Mouse (Mus musculus) neutrophil, adult 59 days (primary cell): ENCODE data around the gene Tnpo2. TPM values are rescaled to one million over a fixed set of nuclear protein-coding genes. Genes with fewer than 3 reads are reported as not detected.

Source experiments
- total RNA-seq, 2 experiments: library from RNA; stranded (reverse); gene quantifications; 1 replicate in 1 of 2; 2 replicates in 1 of 2; pipeline ENCODE4 v1.2.4; 2023

Tnpo2 gene
- total RNA-seq = 10 to 100 TPM; 33.7 to 38.2 TPM

GRCm38 (mm10) chr8:85036718-85037365, at the start of gene Tnpo2:
Gene Tnpo2 (plus strand): TSS chr8:85036915.

DNA sequence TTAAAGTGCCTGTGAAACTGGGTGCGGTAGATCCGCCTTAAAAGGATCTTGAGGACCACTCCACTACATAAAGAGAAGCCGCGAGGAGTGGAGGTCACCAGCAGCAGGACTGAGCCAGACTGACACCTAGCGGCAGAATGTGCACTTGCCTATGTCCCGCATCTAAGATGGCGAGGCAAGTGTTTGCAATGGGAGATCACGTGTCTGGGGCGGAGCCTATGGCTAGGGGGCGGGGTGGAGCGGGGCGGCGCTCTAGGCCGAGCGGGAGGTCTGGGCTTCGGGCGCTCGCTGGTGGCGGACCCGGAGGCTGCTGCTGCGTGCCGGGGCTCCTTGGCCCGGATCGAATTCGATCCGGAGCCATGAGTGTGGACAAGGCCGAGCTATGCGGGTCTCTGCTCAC, 46.4 kb upstream of the Tnpo2 start, which contains the start of gene Hook2:
Gene Hook2, plus strand, starts transcription at position 255 of the 400 bp plus-strand sequence.

DNA sequence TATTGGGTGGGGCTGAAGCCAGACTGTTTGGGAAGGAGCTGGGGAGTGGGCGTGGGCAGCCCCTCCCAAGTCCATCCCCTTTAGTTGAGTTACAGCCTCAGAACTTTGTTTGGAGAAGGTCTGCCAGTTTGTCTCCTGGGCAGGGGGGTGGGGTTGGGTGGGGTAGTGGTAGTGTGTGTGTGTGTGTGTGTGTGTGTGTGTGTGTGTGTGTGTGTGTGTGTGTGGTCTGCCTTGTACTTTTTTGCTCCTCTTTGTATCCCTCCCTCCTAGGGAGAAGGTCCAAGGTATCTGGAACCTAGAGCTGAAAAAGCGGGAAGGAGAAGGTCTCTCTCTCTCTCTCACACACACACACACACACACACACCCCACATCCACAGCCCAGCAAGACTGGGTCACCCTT, 22.3 kb upstream of the Tnpo2 start, which contains the start of gene Best2:
Gene Best2, minus strand, starts transcription at position 101 of the 400 bp plus-strand sequence.

DNA sequence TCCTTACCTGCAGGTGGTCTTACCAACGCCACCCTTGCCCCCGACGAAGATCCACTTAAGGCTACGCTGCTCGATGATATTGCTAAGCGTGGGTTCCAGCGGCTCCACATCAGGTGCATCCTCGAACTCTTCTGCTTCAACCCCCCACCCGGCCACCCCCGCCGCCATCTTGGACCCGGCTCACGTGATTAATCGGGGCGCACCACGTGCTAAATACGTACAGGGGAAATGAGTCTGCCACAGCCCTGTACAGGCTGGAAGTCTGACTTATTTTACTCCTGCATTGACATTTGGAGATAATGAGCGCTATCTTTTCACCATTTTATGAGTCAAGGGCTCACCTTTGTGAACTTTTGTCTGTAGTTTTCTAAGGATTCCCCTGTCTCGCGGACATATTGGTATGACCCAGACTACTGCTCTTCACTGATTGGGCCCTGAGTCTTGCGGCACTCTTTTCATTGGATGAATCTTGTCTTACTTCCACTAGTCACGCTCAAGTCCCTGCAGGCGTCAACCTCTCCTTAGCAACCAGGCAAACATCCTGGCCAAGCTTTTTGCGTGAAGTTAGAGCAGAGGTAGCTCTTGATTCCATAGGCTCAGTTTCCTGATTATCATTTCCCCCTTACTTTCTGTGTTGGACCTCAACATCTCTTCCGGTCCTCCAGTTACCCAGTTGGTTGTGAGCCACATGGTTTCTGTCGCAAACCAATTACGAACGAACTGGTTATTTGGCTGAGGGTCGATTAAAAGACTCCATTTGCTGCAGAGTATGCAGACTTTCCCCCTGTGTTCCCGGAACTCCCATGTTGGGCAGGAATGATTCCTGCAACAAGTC, 11.4 kb upstream of the Tnpo2 start, which contains the start of gene Asna1:
Gene Asna1, minus strand, starts transcription at position 184 of the 835 bp plus-strand sequence.

DNA sequence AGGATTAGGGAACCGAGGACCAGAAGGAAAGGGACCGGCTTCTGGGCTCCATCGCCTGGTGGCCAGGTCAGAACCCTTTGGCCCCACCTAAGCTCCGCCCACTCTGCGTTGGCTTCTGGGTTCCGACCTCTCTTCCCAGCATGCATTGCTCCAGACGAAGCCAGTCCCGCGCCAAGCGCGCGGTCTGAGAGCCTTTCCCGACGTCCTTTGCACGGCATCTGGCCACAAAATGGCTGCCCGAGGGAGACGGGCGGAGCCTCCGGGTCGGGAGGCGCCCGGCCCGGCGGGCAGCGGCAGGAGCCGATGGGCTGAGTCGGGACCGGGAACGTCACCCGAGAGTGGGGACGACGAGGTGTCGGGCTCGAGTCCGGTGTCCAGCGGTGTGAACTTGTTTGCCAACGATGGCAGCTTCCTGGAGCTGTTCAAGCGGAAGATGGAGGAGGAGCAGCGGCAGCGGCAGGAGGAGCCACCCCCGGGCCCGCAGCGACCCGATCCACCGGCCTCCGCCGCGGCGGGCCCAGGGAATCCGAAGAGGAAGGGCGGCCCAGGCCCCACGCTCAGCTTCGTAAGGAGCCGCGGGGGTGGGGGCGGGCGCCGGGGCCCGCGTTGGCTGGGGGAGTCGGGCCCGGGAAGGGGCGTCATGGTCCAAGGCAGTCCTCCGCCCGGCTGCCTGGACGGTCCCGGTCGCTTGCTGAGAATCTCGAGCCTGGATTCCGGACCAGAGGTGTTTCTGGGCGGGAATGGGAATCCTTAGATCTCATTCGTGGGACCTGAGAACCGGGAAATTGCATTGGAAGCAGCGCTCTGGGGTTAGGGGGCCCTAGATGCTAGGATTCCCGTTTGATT, 9.8 kb upstream of the Tnpo2 start, which contains the start of gene Trir:
Gene Trir, plus strand, starts transcription at position 154 of the 846 bp plus-strand sequence.

DNA sequence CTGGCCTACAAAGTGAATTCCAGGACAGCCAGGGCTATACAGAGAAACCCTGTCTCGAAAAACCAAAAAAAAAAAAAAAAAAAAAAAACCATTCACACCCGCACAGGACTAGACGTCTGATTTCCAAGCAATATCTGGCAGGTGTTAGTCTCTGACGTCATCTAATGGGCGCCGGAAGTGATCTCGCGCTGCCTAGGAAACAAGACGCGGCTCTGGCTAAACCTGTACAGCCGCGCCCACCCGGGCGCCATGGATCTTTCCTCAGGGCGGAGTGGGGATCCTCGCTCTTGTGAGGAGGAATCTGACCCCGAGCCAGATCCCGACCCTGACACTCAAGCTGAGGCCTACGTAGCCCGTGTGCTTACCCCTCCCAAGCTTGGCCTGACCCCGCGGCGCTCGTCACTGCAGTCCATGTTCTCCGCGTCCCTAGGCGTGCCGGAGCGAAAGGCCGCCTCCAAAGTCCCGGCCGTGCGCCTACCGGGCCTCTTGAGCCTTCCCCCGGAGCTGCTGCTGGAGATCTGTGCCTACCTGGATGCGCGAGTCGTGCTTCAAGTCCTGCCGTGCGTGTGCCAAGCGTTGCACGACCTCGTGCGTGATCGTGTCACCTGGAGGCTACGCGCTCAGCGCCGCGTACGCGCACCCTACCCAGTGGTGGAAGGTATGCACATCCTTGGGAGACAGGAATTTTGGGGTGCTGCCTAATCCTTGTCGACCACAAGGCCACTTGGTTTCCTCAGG, 23.3 kb downstream of the Tnpo2 start, which contains the start of gene Fbxw9:
Gene Fbxw9, plus strand, starts transcription at position 177 of the 738 bp plus-strand sequence.

GRCm38 (mm10) chr8:85067982-85068381, 31.3 kb downstream of the Tnpo2 start, which contains the start of gene Gm5741:
Gene Gm5741 (minus strand): TSS chr8:85067982.

DNA sequence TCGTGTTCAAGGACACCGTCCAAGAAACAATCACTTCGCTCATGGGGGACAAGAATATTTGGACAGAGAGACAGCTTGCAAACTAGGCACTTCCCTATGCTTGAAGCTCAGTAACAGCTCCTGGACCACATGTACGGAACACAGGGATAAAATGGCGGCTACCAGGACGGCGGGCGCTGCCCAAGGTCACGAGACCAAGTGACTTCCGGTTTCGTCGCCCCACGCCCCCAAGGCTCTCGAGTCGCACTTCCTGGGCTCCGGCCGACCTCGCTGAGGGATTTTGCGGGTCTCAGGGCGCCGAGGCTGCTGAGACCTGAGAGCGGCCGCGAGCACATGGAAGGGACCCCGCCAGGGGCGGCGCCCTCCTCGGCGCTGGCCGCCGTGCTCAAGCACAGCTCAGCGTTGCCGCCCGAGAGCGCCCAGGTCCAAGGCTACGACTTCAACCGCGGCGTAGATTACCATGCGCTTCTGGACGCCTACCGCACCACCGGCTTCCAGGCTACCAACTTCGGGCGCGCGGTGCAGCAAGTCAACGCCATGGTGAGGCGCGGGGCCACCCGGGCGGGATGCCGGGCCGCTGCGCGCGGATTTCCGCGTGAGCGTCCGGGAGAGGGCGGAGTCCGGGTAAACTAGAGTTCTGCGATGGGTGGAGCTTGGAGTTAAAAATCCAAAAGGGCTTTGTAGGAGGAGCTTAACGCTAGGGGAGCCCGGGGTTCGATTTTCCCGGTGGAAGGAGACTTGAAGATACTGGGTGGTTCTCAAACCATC, 35.0 kb downstream of the Tnpo2 start, which contains the start of gene Dhps:
Gene Dhps, plus strand, starts transcription at position 244 of the 768 bp plus-strand sequence.

DNA sequence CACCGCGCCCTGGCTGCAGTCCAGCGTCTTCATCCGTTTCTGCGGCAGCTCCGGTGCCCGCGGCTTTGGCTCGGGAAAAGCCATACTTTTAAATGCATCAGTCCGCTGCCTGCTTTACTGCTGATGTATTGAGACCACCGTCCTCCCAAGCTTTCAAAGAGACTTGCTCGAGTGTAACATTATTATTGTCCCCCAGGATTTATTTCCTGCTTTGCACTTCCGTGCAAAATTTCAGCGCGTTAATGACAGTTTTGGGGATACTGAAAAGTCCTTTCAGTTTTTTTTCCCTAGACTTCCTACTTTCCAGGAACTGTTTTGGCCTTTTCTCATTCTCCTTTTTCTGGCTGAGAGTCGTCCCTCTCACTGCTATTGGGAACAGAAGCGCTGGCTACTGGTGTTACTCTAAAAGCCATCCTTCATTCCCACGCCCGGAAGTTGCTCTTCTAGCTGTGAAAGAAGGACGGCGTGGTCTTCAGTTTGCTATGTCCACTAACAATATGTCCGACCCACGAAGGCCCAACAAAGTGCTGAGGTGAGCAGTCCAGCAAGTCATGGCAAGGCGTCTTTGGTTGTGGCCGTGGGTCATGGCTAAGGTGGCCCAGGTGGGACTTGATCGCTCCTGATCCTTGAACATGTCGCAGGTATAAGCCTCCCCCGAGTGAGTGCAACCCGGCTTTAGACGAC, 44.0 kb downstream of the Tnpo2 start, which contains the start of gene Wdr83os:
Gene Wdr83os, plus strand, starts transcription at position 209 of the 684 bp plus-strand sequence.

GRCm38 (mm10) chr8:85081216-85081555, 44.5 kb downstream of the Tnpo2 start, which contains the start of gene Wdr83:
Gene Wdr83 (minus strand): TSS chr8:85081306.

GRCm38 (mm10) chr8:85083108-85083813, 46.5 kb downstream of the Tnpo2 start, which contains the start of gene Man2b1:
Gene Man2b1 (plus strand): TSS chr8:85083270.

Other genes with a start within 250 kb of the Tnpo2 start
- 10 to 100 TPM; 19.5 to 24.7 TPM for gene Nfix, start 236.6 kb upstream of the Tnpo2 start, total RNA-seq
- gene Dand5, start 214.1 kb upstream of the Tnpo2 start, total RNA-seq = 1 to 10 TPM in 1 of 2 experiments, under 1 TPM in 1; 0.95 to 1.0 TPM
- gene Gadd45gip1, start 205.4 kb upstream of the Tnpo2 start, total RNA-seq = 1 to 10 TPM; 6.1 to 6.9 TPM
- gene Rad23a, start 196.2 kb upstream of the Tnpo2 start, total RNA-seq = 10 to 100 TPM; 38.7 to 39.0 TPM
- gene Calr, start 190.0 kb upstream of the Tnpo2 start, total RNA-seq = 100 to 1,000 TPM; 286 to 287 TPM
- gene Farsa, start 179.9 kb upstream of the Tnpo2 start, total RNA-seq = 10 to 100 TPM; 29.4 to 29.6 TPM
- 10 to 100 TPM; 13.6 to 16.0 TPM for gene Syce2, start 164.8 kb upstream of the Tnpo2 start, total RNA-seq
- gene Gcdh, start 143.0 kb upstream of the Tnpo2 start, total RNA-seq = 1 to 10 TPM; 5.6 TPM
- gene Klf1, start 135.0 kb upstream of the Tnpo2 start, total RNA-seq = 10 to 100 TPM in 1 of 2 experiments, 1 to 10 TPM in 1; 6.4 to 17.8 TPM
- gene Dnase2a, start 128.4 kb upstream of the Tnpo2 start, total RNA-seq = 10 to 100 TPM; 19.0 to 25.7 TPM
- gene Mast1, start 99.6 kb upstream of the Tnpo2 start, total RNA-seq = not detected
- gene Rtbdn, start 89.9 kb upstream of the Tnpo2 start, total RNA-seq = not detected
- not detected for gene Gm49661, start 67.5 kb upstream of the Tnpo2 start, total RNA-seq
- 100 to 1,000 TPM in 1 of 2 experiments, 10 to 100 TPM in 1; 83.7 to 137 TPM for gene Prdx2, start 67.3 kb upstream of the Tnpo2 start, total RNA-seq
- gene Rnaseh2a, start 67.1 kb upstream of the Tnpo2 start, total RNA-seq = 10 to 100 TPM; 32.2 to 37.0 TPM
- 100 to 1,000 TPM; 884 to 937 TPM for gene Junb, start 58.2 kb upstream of the Tnpo2 start, total RNA-seq
- gene Hook2, start 46.3 kb upstream of the Tnpo2 start, total RNA-seq = 1 to 10 TPM; 1.0 to 1.2 TPM
- not detected for gene Best2, start 22.4 kb upstream of the Tnpo2 start, total RNA-seq
- gene Asna1, start 11.6 kb upstream of the Tnpo2 start, total RNA-seq = 10 to 100 TPM; 57.0 to 57.8 TPM
- gene Trir, start 10.1 kb upstream of the Tnpo2 start, total RNA-seq = 100 to 1,000 TPM; 147 to 163 TPM
- 1 to 10 TPM; 4.5 to 5.5 TPM for gene Fbxw9, start 23.1 kb downstream of the Tnpo2 start, total RNA-seq
- gene Gm5741, start 31.1 kb downstream of the Tnpo2 start, total RNA-seq = not detected
- 10 to 100 TPM; 35.3 to 45.7 TPM for gene Dhps, start 34.8 kb downstream of the Tnpo2 start, total RNA-seq
- gene Wdr83os, start 43.8 kb downstream of the Tnpo2 start, total RNA-seq = 10 to 100 TPM; 34.0 to 35.8 TPM
- gene Wdr83, start 44.4 kb downstream of the Tnpo2 start, total RNA-seq = 10 to 100 TPM in 1 of 2 experiments, 1 to 10 TPM in 1; 9.7 to 13.2 TPM
- 100 to 1,000 TPM; 307 to 319 TPM for gene Man2b1, start 46.4 kb downstream of the Tnpo2 start, total RNA-seq
- not detected for gene Zfp791, start 86.2 kb downstream of the Tnpo2 start, total RNA-seq
- not detected for gene Cks1brt, start 115.0 kb downstream of the Tnpo2 start, total RNA-seq
- gene Olfr371, start 189.1 kb downstream of the Tnpo2 start, total RNA-seq = not detected